Mouse (Mus musculus) MEL (cell line): Measurements from ENCODE around the gene Boc. TPM values are rescaled to one million over a fixed set of nuclear protein-coding genes. Genes with fewer than 3 reads are reported as not detected.

ENCODE experiments used
- DNase-seq: peaks from one replicate; pipeline ENCODE4 v3.0.0; 2011; ENCODE audit warnings: low read depth, low spot score
- H3K27ac ChIP-seq: 2 replicates; pipeline ENCODE4 v1.5.1; 2012; ENCODE audit warnings: low read depth, mild to moderate bottlenecking, control low read depth, low read length, moderate library complexity; ENCODE audit not compliant: control insufficient read depth
- H3K27me3 ChIP-seq, 2 experiments: fragments of 150-350 bp in 1 of 2; sonication (generic) in 1 of 2; 2 replicates each; pipeline ENCODE4 v1.6.1; 2012; ENCODE audit warnings: low read length in 2 of 2, mild to moderate bottlenecking in 2 of 2, improper control_type of control experiment in 1 of 2, moderate library complexity in 1 of 2; ENCODE audit not compliant: insufficient read depth in 2 of 2, control insufficient read depth in 1 of 2
- H3K36me3 ChIP-seq, 2 experiments: 2 replicates each; pipeline ENCODE4 v1.6.1; 2012 to 2014; ENCODE audit warnings: low read length in 2 of 2, improper control_type of control experiment in 1 of 2, inconsistent platforms in 1 of 2, mild to moderate bottlenecking in 1 of 2; ENCODE audit not compliant: insufficient read depth in 2 of 2, control insufficient read depth in 1 of 2
- H3K4me1 ChIP-seq, 2 experiments: fragments of 150-350 bp in 1 of 2; sonication (generic) in 1 of 2; 2 replicates each; pipeline ENCODE4 v1.6.1; 2012; ENCODE audit warnings: low read length in 2 of 2, improper control_type of control experiment in 1 of 2, mild to moderate bottlenecking in 1 of 2; ENCODE audit not compliant: insufficient read depth in 2 of 2, control insufficient read depth in 1 of 2
- H3K4me3 ChIP-seq, 2 experiments: fragments of 150-350 bp in 1 of 2; sonication (generic) in 1 of 2; 2 replicates each; pipeline ENCODE4 v1.5.1; 2012; ENCODE audit warnings: low read depth in 2 of 2, low read length in 2 of 2, mild to moderate bottlenecking in 2 of 2, moderate library complexity in 2 of 2, control low read depth in 1 of 2, improper control_type of control experiment in 1 of 2; ENCODE audit not compliant: control insufficient read depth in 1 of 2, insufficient read depth in 1 of 2
- H3K79me2 ChIP-seq: 2 replicates; pipeline ENCODE4 v1.6.1; 2012; ENCODE audit warnings: mild to moderate bottlenecking, low read length, moderate library complexity; ENCODE audit not compliant: control insufficient read depth, poor library complexity, insufficient read depth
- H3K9ac ChIP-seq: 2 replicates; pipeline ENCODE4 v1.6.1; 2012; ENCODE audit warnings: low read depth, mild to moderate bottlenecking, control low read depth, low read length, moderate library complexity; ENCODE audit not compliant: control insufficient read depth, poor library complexity, severe bottlenecking
- H3K9me3 ChIP-seq: fragments of 150-350 bp; sonication (generic); replicated peaks from 2 replicates; pipeline ENCODE4 v1.6.1; 2012; ENCODE audit warnings: mild to moderate bottlenecking, low read length, improper control_type of control experiment, moderate library complexity; ENCODE audit not compliant: insufficient read depth
- BHLHE40 ChIP-seq: IDR thresholded peaks from 2 replicates; pipeline ENCODE4 v1.6.1; 2012; ENCODE audit warnings: low read depth, mild to moderate bottlenecking, inconsistent platforms, low read length, improper control_type of control experiment, borderline replicate concordance
- CHD1 ChIP-seq: IDR thresholded peaks from 2 replicates; pipeline ENCODE4 v1.6.1; 2012; ENCODE audit warnings: low read depth, mild to moderate bottlenecking, inconsistent platforms, low read length, improper control_type of control experiment
- CTCF ChIP-seq, 3 experiments: IDR thresholded peaks in 2 of 3; conservative IDR thresholded peaks in 1 of 3; 2 replicates each; pipeline ENCODE4 v1.5.1; 2011 to 2012; ENCODE audit warnings: low read length in 3 of 3, low read depth in 2 of 3, mild to moderate bottlenecking in 2 of 3, improper control_type of control experiment in 1 of 3, inconsistent platforms in 1 of 3, mixed read lengths in 1 of 3, moderate library complexity in 1 of 3; ENCODE audit not compliant: control insufficient read depth in 1 of 3, insufficient read depth in 1 of 3, poor library complexity in 1 of 3, severe bottlenecking in 1 of 3
- ELF1 ChIP-seq: IDR thresholded peaks from 2 replicates; pipeline ENCODE4 v1.6.1; 2014; ENCODE audit warnings: low read depth, mild to moderate bottlenecking, inconsistent platforms, low read length, improper control_type of control experiment, moderate library complexity
- ETS1 ChIP-seq: IDR thresholded peaks from 2 replicates; pipeline ENCODE4 v1.6.1; 2012; ENCODE audit warnings: low read depth, mild to moderate bottlenecking, inconsistent platforms, low read length, improper control_type of control experiment, moderate library complexity
- JUND ChIP-seq: IDR thresholded peaks from 2 replicates; pipeline ENCODE4 v1.6.1; 2011; ENCODE audit warnings: low read depth, mild to moderate bottlenecking, improper control_type of control experiment, low read length
- KAT2A ChIP-seq: conservative IDR thresholded peaks from 2 replicates; pipeline ENCODE4 v1.6.1; 2012; ENCODE audit warnings: low read depth, low read length, improper control_type of control experiment, inconsistent platforms
- MEF2A ChIP-seq: IDR thresholded peaks from 2 replicates; pipeline ENCODE4 v1.6.1; 2014; ENCODE audit warnings: low read depth, mild to moderate bottlenecking, inconsistent platforms, low read length, improper control_type of control experiment; ENCODE audit not compliant: poor library complexity, insufficient replicate concordance, severe bottlenecking; ENCODE audit errors: extremely low read depth
- MYB ChIP-seq: IDR thresholded peaks from 2 replicates; pipeline ENCODE4 v1.6.1; 2011; ENCODE audit warnings: mild to moderate bottlenecking, low read depth, low read length, improper control_type of control experiment
- MYC ChIP-seq: IDR thresholded peaks from 2 replicates; pipeline ENCODE4 v1.6.1; 2011; ENCODE audit warnings: low read depth, mild to moderate bottlenecking, low read length, improper control_type of control experiment, moderate library complexity
- POLR2AphosphoS2 ChIP-seq: IDR thresholded peaks from 2 replicates; pipeline ENCODE4 v1.6.1; 2011; ENCODE audit warnings: low read length, improper control_type of control experiment
- SIN3A ChIP-seq: IDR thresholded peaks from 2 replicates; pipeline ENCODE4 v1.6.1; 2012; ENCODE audit warnings: low read length, improper control_type of control experiment, inconsistent platforms
- TAL1 ChIP-seq: IDR thresholded peaks from 2 replicates; pipeline ENCODE4 v1.6.1; 2012; ENCODE audit warnings: mild to moderate bottlenecking, inconsistent platforms, low read length, moderate library complexity, mixed read lengths
- USF1 ChIP-seq: IDR thresholded peaks from 2 replicates; pipeline ENCODE4 v1.6.1; 2014; ENCODE audit warnings: low read depth, mild to moderate bottlenecking, inconsistent platforms, low read length, improper control_type of control experiment, moderate library complexity
- ZKSCAN1 ChIP-seq: IDR thresholded peaks from 2 replicates; pipeline ENCODE4 v1.6.1; 2012; ENCODE audit warnings: low read depth, mild to moderate bottlenecking, inconsistent platforms, low read length, improper control_type of control experiment, moderate library complexity
- ZNF384 ChIP-seq: IDR thresholded peaks from 2 replicates; pipeline ENCODE4 v1.6.1; 2012; ENCODE audit warnings: low read depth, mild to moderate bottlenecking, inconsistent platforms, low read length, improper control_type of control experiment
- polyA plus RNA-seq, 2 experiments: library from polyadenylated mRNA; stranded (reverse) in 1 of 2; unstranded in 1 of 2; fragments of >175 nt in 1 of 2; fragments of >200 nt in 1 of 2; gene quantifications; 2 replicates each; pipeline versions ENCODE4 v1.2.1 to v1.2.4; 2012; ENCODE audit warnings: low replicate concordance in 2 of 2, low read depth in 1 of 2; ENCODE audit not compliant: insufficient read length in 2 of 2, insufficient read depth in 1 of 2, missing spikeins in 1 of 2
- total RNA-seq: library from RNA; depleted of rRNA; stranded (reverse); fragments of 300-350 nt; gene quantifications from 2 replicates; pipeline ENCODE4 v1.2.3, GENCODE M21; 2012

Gene Boc
- total and polyA plus RNA-seq, 3 experiments, result not detected

- Histone ChIP-seq H3K36me3 (no peaks in the 10 kb centered on the region), H3K4me3 (no peak overlapping the region), H3K9me3 (no peaks in the 10 kb centered on the region), H3K4me1 (no peaks in the 10 kb centered on the region), H3K27me3 (no peaks in the 10 kb centered on the region; a peak in 1 of 4 replicates), H3K79me2 (no peaks in the 10 kb centered on the region), H3K27ac (no peak overlapping the region), H3K9ac (no peak overlapping the region)
- DNase-seq, result no peak
- TF ChIP-seq MYC (no peak), MYB (no peak), BHLHE40 (no peak), POLR2AphosphoS2 (no peak), JUND (no peak), ZKSCAN1 (no peak), CTCF (IDR thresholded peaks at IDR 0.05 in 2 of 3, conservative IDR thresholded peaks at IDR 0.05 in 1 of 3; ENCODE audit: control insufficient read depth in 1 of 3, insufficient read depth in 1 of 3, low read depth in 2 of 3, low read length in 3 of 3, poor library complexity in 1 of 3, severe bottlenecking in 1 of 3) (no peak), ETS1 (no peak), ELF1 (no peak), ZNF384 (no peak), USF1 (no peak), CHD1 (no peak), SIN3A (no peak)
Measured at GRCm38 (mm10) chr16:44502325-44502724, 56.4 kb downstream of the Boc start.

- no peak for DNase-seq
- no peaks in the 10 kb centered on the region for H3K36me3 ChIP-seq
- no peak overlapping the region for H3K4me3 ChIP-seq
- no peaks in the 10 kb centered on the region for H3K79me2 ChIP-seq
- no peaks in the 10 kb centered on the region for H3K9me3 ChIP-seq
- H3K27me3 ChIP-seq, result no peaks in the 10 kb centered on the region; a peak in 1 of 4 replicates
- no peak overlapping the region for H3K9ac ChIP-seq
- H3K27ac ChIP-seq, result no peak overlapping the region
- H3K4me1 ChIP-seq, result no peaks in the 10 kb centered on the region
- TF ChIP-seq KAT2A, result no peak
- no peak for TF ChIP-seq MEF2A
- TF ChIP-seq CHD1, result no peak
- TF ChIP-seq MYC, result no peak
- no peak for TF ChIP-seq TAL1
Measured at GRCm38 (mm10) chr16:44501783-44502182, 56.9 kb downstream of the Boc start.

GRCm38 (mm10) chr16:44498447-44498846, 60.2 kb downstream of the Boc start:
- no peaks in the 10 kb centered on the region for H3K9me3 ChIP-seq

More at GRCm38 (mm10) chr16:44498447-44498846, 60.2 kb downstream of the Boc start:
- no peaks in the 10 kb centered on the region for H3K79me2 ChIP-seq
- H3K27me3 ChIP-seq, result no peaks in the 10 kb centered on the region; a peak in 1 of 4 replicates
- no peak for DNase-seq
- TF ChIP-seq ETS1, result no peak
- no peak overlapping the region for H3K9ac ChIP-seq
- H3K27ac ChIP-seq, result no peak overlapping the region
- no peaks in the 10 kb centered on the region for H3K36me3 ChIP-seq
- no peaks in the 10 kb centered on the region for H3K4me1 ChIP-seq
- H3K4me3 ChIP-seq, result no peak overlapping the region
